Mouse (Mus musculus) thymus, postnatal 0 days (tissue): ENCODE results near the gene Zcchc18. TPM values are rescaled to one million over a fixed set of nuclear protein-coding genes. Genes with fewer than 3 reads are reported as not detected.

Source experiments
- DNase-seq: peaks from one replicate; pipeline ENCODE4 v3.0.0-alpha.2; 2015; ENCODE audit warnings: low spot score
- polyA plus RNA-seq: library from polyadenylated mRNA; unstranded; fragments of >200 nt; fragmentation: Nextera tagmentation; extraction: Ambion mirVana; gene quantifications from 2 replicates; pipeline ENCODE4 v1.2.1, GENCODE M21; 2015

Gene Zcchc18
- polyA plus RNA-seq, 1 experiment from 2014 or later, result 3.5 TPM

GRCm38 (mm10) chrX:137038502-137038901 is 45.5 kb downstream of the Zcchc18 start:
- no peak for DNase-seq

Other genes starting within 250 kb of the Zcchc18 start
- 243 and 259 TPM in 2 replicates for gene Morf4l2, start 249.5 kb upstream of the Zcchc18 start, polyA plus RNA-seq
- not detected in 2 replicates for gene Glra4, start 213.0 kb upstream of the Zcchc18 start, polyA plus RNA-seq
- 0.73 and 0.75 TPM in 2 replicates for gene Plp1, start 170.5 kb upstream of the Zcchc18 start, polyA plus RNA-seq
- gene Rab9b, start 124.4 kb upstream of the Zcchc18 start, polyA plus RNA-seq, result not detected in 2 replicates
- gene H2bfm, start 65.8 kb upstream of the Zcchc18 start, polyA plus RNA-seq, result not detected in 2 replicates
- 61.3 and 62.1 TPM in 2 replicates for gene Tmsb15b2, start 17.7 kb upstream of the Zcchc18 start, polyA plus RNA-seq
- gene Tmsb15l, start 16.3 kb upstream of the Zcchc18 start, polyA plus RNA-seq, result 4.0 and 9.2 TPM in 2 replicates
- 47.4 and 55.3 TPM in 2 replicates for gene Tmsb15b1, start 16.3 kb upstream of the Zcchc18 start, polyA plus RNA-seq
- 12.1 and 12.3 TPM in 2 replicates for gene Slc25a53, start 45.1 kb downstream of the Zcchc18 start, polyA plus RNA-seq
- 3.7 and 4.0 TPM in 2 replicates for gene Fam199x, start 56.4 kb downstream of the Zcchc18 start, polyA plus RNA-seq
- gene Esx1, start 128.9 kb downstream of the Zcchc18 start, polyA plus RNA-seq, result 0.09 TPM in 1 of 2 replicates, not detected in the other